Mouse (Mus musculus): Measurements from ENCODE around the gene Fam69b. TPM values are rescaled to one million over a fixed set of nuclear protein-coding genes. Genes with fewer than 3 reads are reported as not detected.

Fam69b gene
- polyA plus RNA-seq, 1 experiment from 2014 or later: 128 TPM

- no peak overlapping the region for H3K27ac ChIP-seq
- DNase-seq (ENCODE audit: low spot score) (no peak), ATAC-seq (ENCODE audit: low FRiP score) (no peak)
- WGBS: 84% methylated on average over 11 of the region's 11 CpGs
- H3K4me2 ChIP-seq (replicated peaks): no peak overlapping the region
- H3K4me1 ChIP-seq (replicated peaks; ENCODE audit: control insufficient read depth, insufficient read depth, low read length): no peaks in the 10 kb centered on the region
- no peak overlapping the region for H3K4me3 ChIP-seq (replicated peaks; ENCODE audit: low read length)
- H3K36me3 ChIP-seq (replicated peaks; ENCODE audit: control insufficient read depth, insufficient read depth): no peaks in the 10 kb centered on the region
- H3K27me3 ChIP-seq (ENCODE audit: control insufficient read depth, insufficient read depth, low read length): no peaks in the 10 kb centered on the region
- no peak overlapping the region for H3K9ac ChIP-seq
- H3K9me3 ChIP-seq (ENCODE audit: control insufficient read depth, low read length): no peaks in the 10 kb centered on the region
Observed at GRCm38 (mm10) chr2:26595725-26596435, 32.4 kb upstream of the Fam69b start.

GRCm38 (mm10) chr2:26596898-26597297, 31.4 kb upstream of the Fam69b start:
- ATAC-seq (ENCODE audit: low FRiP score) (no peak), DNase-seq (ENCODE audit: low spot score) (no peak)
- no peaks in the 10 kb centered on the region for H3K9me3 ChIP-seq (ENCODE audit: control insufficient read depth, low read length)
- no peaks in the 10 kb centered on the region for H3K4me1 ChIP-seq (replicated peaks; ENCODE audit: control insufficient read depth, insufficient read depth, low read length)
- H3K4me2 ChIP-seq (replicated peaks): no peak overlapping the region
- no peaks in the 10 kb centered on the region for H3K36me3 ChIP-seq (replicated peaks; ENCODE audit: control insufficient read depth, insufficient read depth)
- H3K4me3 ChIP-seq (replicated peaks; ENCODE audit: low read length): no peak overlapping the region
- H3K27me3 ChIP-seq (ENCODE audit: control insufficient read depth, insufficient read depth, low read length): no peaks in the 10 kb centered on the region
- 92% methylated on average over 3 of the region's 3 CpGs for WGBS
- H3K9ac ChIP-seq: no peak overlapping the region
- no peak overlapping the region for H3K27ac ChIP-seq

- H3K27me3 ChIP-seq (ENCODE audit: control insufficient read depth, insufficient read depth, low read length): peaks cover 6% of the 10 kb centered on the region
- no peaks in the 10 kb centered on the region for H3K4me1 ChIP-seq (replicated peaks; ENCODE audit: control insufficient read depth, insufficient read depth, low read length)
- H3K36me3 ChIP-seq (replicated peaks; ENCODE audit: control insufficient read depth, insufficient read depth): no peaks in the 10 kb centered on the region
- no peak overlapping the region for H3K4me3 ChIP-seq (replicated peaks; ENCODE audit: low read length)
- DNase-seq (ENCODE audit: low spot score): no peak
- 83% methylated on average over 2 of the region's 2 CpGs for WGBS
- H3K4me2 ChIP-seq (replicated peaks): no peak overlapping the region
- H3K9me3 ChIP-seq (ENCODE audit: control insufficient read depth, low read length): no peaks in the 10 kb centered on the region
- H3K9ac ChIP-seq: no peak overlapping the region
- no peak overlapping the region for H3K27ac ChIP-seq
- no peak for ATAC-seq (ENCODE audit: low FRiP score)
Observed at GRCm38 (mm10) chr2:26597810-26598209, 30.4 kb upstream of the Fam69b start.

- Histone ChIP-seq H3K4me1 (replicated peaks; ENCODE audit: control insufficient read depth, insufficient read depth, low read length) (no peaks in the 10 kb centered on the region), H3K27ac (no peak overlapping the region), H3K36me3 (replicated peaks; ENCODE audit: control insufficient read depth, insufficient read depth) (no peaks in the 10 kb centered on the region), H3K27me3 (ENCODE audit: control insufficient read depth, insufficient read depth, low read length) (peaks cover 12% of the 10 kb centered on the region), H3K9ac (no peak overlapping the region), H3K4me3 (replicated peaks; ENCODE audit: low read length) (no peak overlapping the region), H3K4me2 (replicated peaks) (no peak overlapping the region), H3K9me3 (ENCODE audit: control insufficient read depth, low read length) (no peaks in the 10 kb centered on the region)
- ATAC-seq (ENCODE audit: low FRiP score) (no peak), DNase-seq (ENCODE audit: low spot score) (no peak)
- 91% methylated on average over 3 of the region's 3 CpGs for WGBS
Observed at GRCm38 (mm10) chr2:26598462-26598861, 29.8 kb upstream of the Fam69b start.

GRCm38 (mm10) chr2:26599965-26600364, 28.3 kb upstream of the Fam69b start:
- Histone ChIP-seq H3K4me2 (replicated peaks) (no peak overlapping the region), H3K9ac (no peak overlapping the region), H3K27ac (no peak overlapping the region), H3K4me1 (replicated peaks; ENCODE audit: control insufficient read depth, insufficient read depth, low read length) (peaks cover 7% of the 10 kb centered on the region), H3K36me3 (replicated peaks; ENCODE audit: control insufficient read depth, insufficient read depth) (no peaks in the 10 kb centered on the region), H3K9me3 (ENCODE audit: control insufficient read depth, low read length) (no peaks in the 10 kb centered on the region), H3K27me3 (ENCODE audit: control insufficient read depth, insufficient read depth, low read length) (peaks cover 27% of the 10 kb centered on the region), H3K4me3 (replicated peaks; ENCODE audit: low read length) (no peak overlapping the region)
- WGBS: 94% methylated on average over 4 of the region's 4 CpGs
- DNase-seq (ENCODE audit: low spot score) (no peak), ATAC-seq (ENCODE audit: low FRiP score) (no peak)

- Histone ChIP-seq H3K4me3 (replicated peaks; ENCODE audit: low read length) (no peak overlapping the region), H3K9me3 (ENCODE audit: control insufficient read depth, low read length) (no peaks in the 10 kb centered on the region), H3K27me3 (ENCODE audit: control insufficient read depth, insufficient read depth, low read length) (peaks cover 28% of the 10 kb centered on the region), H3K4me1 (replicated peaks; ENCODE audit: control insufficient read depth, insufficient read depth, low read length) (peaks cover 7% of the 10 kb centered on the region), H3K27ac (no peak overlapping the region), H3K36me3 (replicated peaks; ENCODE audit: control insufficient read depth, insufficient read depth) (no peaks in the 10 kb centered on the region), H3K4me2 (replicated peaks) (no peak overlapping the region), H3K9ac (no peak overlapping the region)
- 88% methylated on average over 2 of the region's 2 CpGs for WGBS
- ATAC-seq (ENCODE audit: low FRiP score) (no peak), DNase-seq (ENCODE audit: low spot score) (no peak)
Observed at GRCm38 (mm10) chr2:26600664-26601063, 27.6 kb upstream of the Fam69b start.

- no peak overlapping the region for H3K4me2 ChIP-seq (replicated peaks)
- no peaks in the 10 kb centered on the region for H3K36me3 ChIP-seq (replicated peaks; ENCODE audit: control insufficient read depth, insufficient read depth)
- H3K27ac ChIP-seq: no peak overlapping the region
- WGBS: 96% methylated on average over 1 of the region's 1 CpGs
- ATAC-seq (ENCODE audit: low FRiP score): no peak
- peaks cover 7% of the 10 kb centered on the region for H3K4me1 ChIP-seq (replicated peaks; ENCODE audit: control insufficient read depth, insufficient read depth, low read length)
- no peak overlapping the region for H3K4me3 ChIP-seq (replicated peaks; ENCODE audit: low read length)
- no peak overlapping the region for H3K9ac ChIP-seq
- no peaks in the 10 kb centered on the region for H3K9me3 ChIP-seq (ENCODE audit: control insufficient read depth, low read length)
- DNase-seq (ENCODE audit: low spot score): no peak
- H3K27me3 ChIP-seq (ENCODE audit: control insufficient read depth, insufficient read depth, low read length): peaks cover 28% of the 10 kb centered on the region
Observed at GRCm38 (mm10) chr2:26601595-26601994, 26.7 kb upstream of the Fam69b start.

- H3K27ac ChIP-seq: no peak overlapping the region
- no peak for DNase-seq (ENCODE audit: low spot score)
- H3K4me2 ChIP-seq (replicated peaks): no peak overlapping the region
- no peaks in the 10 kb centered on the region for H3K36me3 ChIP-seq (replicated peaks; ENCODE audit: control insufficient read depth, insufficient read depth)
- no peaks in the 10 kb centered on the region for H3K9me3 ChIP-seq (ENCODE audit: control insufficient read depth, low read length)
- peaks cover 12% of the 10 kb centered on the region for H3K4me1 ChIP-seq (replicated peaks; ENCODE audit: control insufficient read depth, insufficient read depth, low read length)
- H3K9ac ChIP-seq: no peak overlapping the region
- no peak for ATAC-seq (ENCODE audit: low FRiP score)
- peaks cover 28% of the 10 kb centered on the region for H3K27me3 ChIP-seq (ENCODE audit: control insufficient read depth, insufficient read depth, low read length)
- no peak overlapping the region for H3K4me3 ChIP-seq (replicated peaks; ENCODE audit: low read length)
- WGBS: 87% methylated on average over 5 of the region's 5 CpGs
Observed at GRCm38 (mm10) chr2:26602631-26603030, 25.6 kb upstream of the Fam69b start.

GRCm38 (mm10) chr2:26603159-26603558, 25.1 kb upstream of the Fam69b start:
- Histone ChIP-seq H3K4me3 (replicated peaks; ENCODE audit: low read length) (peak overlapping the region; percentile 52), H3K27me3 (ENCODE audit: control insufficient read depth, insufficient read depth, low read length) (peaks cover 28% of the 10 kb centered on the region), H3K27ac (no peak overlapping the region), H3K9ac (peak overlapping the region; percentile 58), H3K4me2 (replicated peaks) (peak overlapping the region; percentile 71), H3K4me1 (replicated peaks; ENCODE audit: control insufficient read depth, insufficient read depth, low read length) (peaks cover 12% of the 10 kb centered on the region), H3K36me3 (replicated peaks; ENCODE audit: control insufficient read depth, insufficient read depth) (no peaks in the 10 kb centered on the region), H3K9me3 (ENCODE audit: control insufficient read depth, low read length) (no peaks in the 10 kb centered on the region)
- 27% methylated on average over 6 of the region's 6 CpGs for WGBS
- DNase-seq (ENCODE audit: low spot score) (no peak), ATAC-seq (ENCODE audit: low FRiP score) (no peak)
